Mouse (Mus musculus): Measurements from ENCODE around the gene Slc25a35.

GRCm38 (mm10) chr11:68982639-68983369, 14.9 kb downstream of the Slc25a35 start:
- peak; percentile 82 for TF ChIP-seq CTCF (IDR thresholded peaks at IDR 0.05; ENCODE audit: control insufficient read depth, insufficient read depth, low read length)
- TF ChIP-seq POLR2A (IDR thresholded peaks at IDR 0.05; ENCODE audit: borderline replicate concordance, control insufficient read depth, low read depth, low read length): no peak

Data from bone marrow, adult 2 months (tissue).